Mouse (Mus musculus) monocyte, adult 59 days (primary cell): ENCODE results near the gene Per3. TPM values are rescaled to one million over a fixed set of nuclear protein-coding genes. Genes with fewer than 3 reads are reported as not detected.

ENCODE experiments used
- total RNA-seq, 2 experiments: library from RNA; stranded (reverse); gene quantifications; one replicate each; pipeline ENCODE4 v1.2.4; 2023

The Per3 gene
- 1 to 10 TPM; 1.2 to 1.5 TPM for total RNA-seq

GRCm38 (mm10) chr4:151044037-151044943 is at the start of gene Per3:
Gene Per3 (minus strand): TSS chr4:151044665.

GRCm38 (mm10) chr4:151089270-151089669 is 44.8 kb upstream of the Per3 start, which contains the start of gene Gm13090:
Gene Gm13090 (plus strand): TSS chr4:151089570.

GRCm38 (mm10) chr4:151057347-151058321 is 13.2 kb upstream of the Per3 start, which contains the start of gene Vamp3:
Gene Vamp3 (minus strand): TSS chr4:151057963.

GRCm38 (mm10) chr4:150996797-150997196 is 47.7 kb downstream of the Per3 start, which contains the start of gene Uts2:
Gene Uts2 (plus strand): TSS chr4:150997097.

Other genes starting within 250 kb of the Per3 start
- gene Errfi1, start 190.7 kb downstream of the Per3 start, total RNA-seq = 10 to 100 TPM; 24.7 to 36.9 TPM
- gene Park7, start 130.2 kb downstream of the Per3 start, total RNA-seq = 10 to 100 TPM; 85.3 to 91.2 TPM
- gene Tnfrsf9, start 130.1 kb downstream of the Per3 start, total RNA-seq = 1 to 10 TPM in 1 of 2 experiments, not detected in 1; 1.3 TPM
- gene Uts2, start 47.6 kb downstream of the Per3 start, total RNA-seq = not detected
- 100 to 1,000 TPM; 122 to 124 TPM for gene Vamp3, start 13.3 kb upstream of the Per3 start, total RNA-seq
- not detected for gene Gm13090, start 44.9 kb upstream of the Per3 start, total RNA-seq